Mouse (Mus musculus) adipocyte (in vitro differentiated cells): ENCODE measurements at regions not wholly inside any gene's neighbourhood (a gene's known extent, or its start where the extent isn't known, plus 50 kb on each side); places are given as distances from the start of the nearest gene placed in this dataset.
A peak's percentile ranks its signal among the peaks of the same experiment; 100 is the strongest.

Experiments
- DNase-seq: peaks from one replicate; pipeline ENCODE4 v3.0.0-alpha.2; 2016; ENCODE audit warnings: low spot score

DNA sequence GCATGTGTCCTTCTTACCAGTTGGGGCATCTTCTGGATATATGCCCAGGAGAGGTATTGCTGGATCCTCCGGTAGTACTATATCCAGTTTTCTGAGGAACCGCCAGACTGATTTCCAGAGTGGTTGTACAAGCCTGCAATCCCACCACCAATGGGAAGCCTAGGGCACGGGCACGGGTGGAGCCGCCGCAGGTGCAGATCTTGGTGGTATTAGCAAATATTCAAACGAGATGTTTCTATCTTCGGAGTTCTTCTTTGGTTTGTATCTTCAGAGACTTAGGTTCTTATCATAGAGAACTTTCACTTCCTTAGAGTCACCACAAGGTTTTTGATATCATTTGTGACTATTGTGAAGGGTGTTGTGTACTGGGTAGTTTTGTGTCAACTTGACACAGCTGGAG, 103.1 kb downstream of the Btbd35f12 start:
- DNase-seq = peak; percentile 59
